Mouse (Mus musculus): ENCODE results near the gene Celf3. TPM values are rescaled to one million over a fixed set of nuclear protein-coding genes. Genes with fewer than 3 reads are reported as not detected.

Celf3 gene
- total RNA-seq, 2 experiments from 2014 or later: 0.19 TPM; not detected in 1

GRCm38 (mm10) chr3:94478591-94479169, 585 bp downstream of the Celf3 start:
- no peak for DNase-seq
- intact Hi-C loops (cut with DNase I): no loop called here

GRCm38 (mm10) chr3:94479564-94479963, 1.5 kb downstream of the Celf3 start:
- no peak for DNase-seq
- intact Hi-C loops (cut with DNase I): no loop called here

- intact Hi-C loops (cut with DNase I): no loop called here
- DNase-seq: no peak
These were observed 2.3 kb downstream of the Celf3 start, which contains the start of gene Riiad1 for GRCm38 (mm10) chr3:94480291-94480884. TSS of gene Riiad1 (minus strand) at chr3:94480341.

- DNase-seq: no peak
- intact Hi-C loops (cut with DNase I): no loop called here
These were observed 3.3 kb downstream of the Celf3 start for GRCm38 (mm10) chr3:94481429-94481828.

GRCm38 (mm10) chr3:94482764-94483385, 4.8 kb downstream of the Celf3 start:
- intact Hi-C loops (cut with DNase I): no loop called here
- peak; percentile 11 to 17 for DNase-seq

GRCm38 (mm10) chr3:94483790-94484439, 5.8 kb downstream of the Celf3 start:
- intact Hi-C loops (cut with DNase I): no loop called here
- DNase-seq: no peak

GRCm38 (mm10) chr3:94485922-94486321, 7.8 kb downstream of the Celf3 start:
- DNase-seq: no peak
- intact Hi-C loops (cut with DNase I): no loop called here

GRCm38 (mm10) chr3:94487581-94487980, 9.5 kb downstream of the Celf3 start:
- DNase-seq: no peak
- intact Hi-C loops (cut with DNase I): no loop called here

- intact Hi-C loops (cut with DNase I): no loop called here
- DNase-seq: no peak
These were observed 19.1 kb downstream of the Celf3 start for GRCm38 (mm10) chr3:94497162-94497561.

GRCm38 (mm10) chr3:94502243-94502642, 24.1 kb downstream of the Celf3 start:
- intact Hi-C loops (cut with DNase I): loop anchor here (1.0 to 2.0 kb wide), 2 partner anchors 46 to 135 kb away; no protein-coding TSS in a partner anchor
- DNase-seq: peak; percentile 14 to 15

- intact Hi-C loops (cut with DNase I): no loop called here
- no peak for DNase-seq
These were observed 28.6 kb downstream of the Celf3 start for GRCm38 (mm10) chr3:94506664-94507063.

GRCm38 (mm10) chr3:94526731-94527130, 48.6 kb downstream of the Celf3 start:
- intact Hi-C loops (cut with DNase I): no loop called here

GRCm38 (mm10) chr3:94533968-94534367, 55.9 kb downstream of the Celf3 start:
- DNase-seq: peak; percentile 18 to 21
- intact Hi-C loops (cut with DNase I): loop anchor here (2.0 kb wide), 1 partner anchor 69 kb away; no protein-coding TSS in a partner anchor

More at GRCm38 (mm10) chr3:94526731-94527130, 48.6 kb downstream of the Celf3 start:
- no peak for DNase-seq

- intact Hi-C loops (cut with DNase I): no loop called here
- no peak for DNase-seq
These were observed 59.1 kb downstream of the Celf3 start for GRCm38 (mm10) chr3:94537187-94537586.

Other genes with a start within 250 kb of the Celf3 start
- not detected for gene Gm4778, start 214.3 kb upstream of the Celf3 start, total RNA-seq (2021)
- 10 to 100 TPM; 13.7 to 15.6 TPM for gene Them4, start 168.2 kb upstream of the Celf3 start, total RNA-seq (2021)
- not detected for gene Them5, start 136.2 kb upstream of the Celf3 start, total RNA-seq (2021)
- gene C2cd4d, start 115.9 kb upstream of the Celf3 start, total RNA-seq (2021): under 1 TPM in 1 of 2 experiments, not detected in 1; 0.27 TPM
- 10 to 100 TPM; 31.9 to 48.1 TPM for gene Rorc, start 105.5 kb upstream of the Celf3 start, total RNA-seq (2021)
- gene Lingo4, start 79.8 kb upstream of the Celf3 start, total RNA-seq (2021): under 1 TPM; 0.11 to 0.16 TPM
- gene Tdrkh, start 65.0 kb upstream of the Celf3 start, total RNA-seq (2021): 1 to 10 TPM; 4.0 to 5.1 TPM
- gene Mrpl9, start 35.0 kb upstream of the Celf3 start, total RNA-seq (2021): 10 to 100 TPM; 68.6 to 74.2 TPM
- gene Oaz3, start 34.4 kb upstream of the Celf3 start, total RNA-seq (2021): not detected
- gene Riiad1, start 2.0 kb downstream of the Celf3 start, total RNA-seq (2021): 1 to 10 TPM in 1 of 2 experiments, under 1 TPM in 1; 0.46 to 1.2 TPM
- 10 to 100 TPM; 27.8 to 28.8 TPM for gene Snx27, start 104.4 kb downstream of the Celf3 start, total RNA-seq (2021)
- gene Gm10972, start 164.8 kb downstream of the Celf3 start, total RNA-seq (2021): not detected
- 1 to 10 TPM; 2.5 to 2.9 TPM for gene Tuft1, start 180.6 kb downstream of the Celf3 start, total RNA-seq (2021)
- 10 to 100 TPM; 13.3 to 14.6 TPM for gene Selenbp2, start 215.3 kb downstream of the Celf3 start, total RNA-seq (2021)